Mouse (Mus musculus) G1E (cell line): ENCODE measurements around the gene Tarsl2.

ENCODE experiments used
- CTCF ChIP-seq: IDR thresholded peaks from 2 replicates; pipeline ENCODE4 v1.5.1; 2012; ENCODE audit warnings: low read depth, low read length, inconsistent platforms, mixed read lengths
- POLR2AphosphoS5 ChIP-seq: IDR thresholded peaks from 2 replicates; pipeline ENCODE4 v1.6.1; 2012; ENCODE audit warnings: low read depth, low read length, inconsistent platforms; ENCODE audit not compliant: insufficient replicate concordance
- TAL1 ChIP-seq: conservative IDR thresholded peaks from 2 replicates; pipeline ENCODE4 v1.6.1; 2012; ENCODE audit warnings: low read depth, low read length, inconsistent platforms, mixed read lengths

DNA sequence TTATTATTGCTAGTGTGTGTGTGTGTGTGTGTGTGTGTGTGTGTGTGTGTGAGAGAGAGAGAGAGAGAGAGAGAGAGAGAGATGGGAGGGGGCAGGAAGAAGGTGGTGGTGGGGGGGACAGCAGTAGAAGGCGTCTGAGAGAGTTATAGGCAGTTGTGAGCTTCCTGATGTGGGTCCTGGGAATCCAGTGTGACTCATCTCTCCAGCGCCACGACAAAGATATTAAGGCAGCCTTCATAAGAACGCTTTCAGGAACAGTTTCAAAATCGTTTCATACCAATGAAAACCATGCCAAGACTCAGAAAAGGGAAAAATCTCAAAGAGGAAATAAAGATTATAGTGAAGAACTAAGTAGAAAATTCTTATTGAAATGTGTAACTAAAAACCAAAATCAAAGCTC lies 36.5 kb downstream of the Tarsl2 start:
- TF ChIP-seq CTCF = no peak
- TF ChIP-seq TAL1 = no peak
- TF ChIP-seq POLR2AphosphoS5 = no peak
